Mouse (Mus musculus) heart, adult 2 months (tissue): ENCODE results near the gene Arl13a.

Experiments
- CTCF ChIP-seq: fragments of 200-600 bp; IDR thresholded peaks from 2 replicates; pipeline ENCODE4 v1.8.1; 2022; ENCODE audit warnings: antibody characterized with exemption, mild to moderate bottlenecking, moderate library complexity
- EP300 ChIP-seq: fragments of 200-500 bp; IDR thresholded peaks from 2 replicates; pipeline ENCODE4 v1.6.1; 2011; ENCODE audit warnings: low read depth, low read length, control low read depth; ENCODE audit not compliant: insufficient read depth
- POLR2A ChIP-seq: fragments of 200-500 bp; IDR thresholded peaks from 2 replicates; pipeline ENCODE4 v1.6.1; 2011; ENCODE audit warnings: mild to moderate bottlenecking, low read depth, low read length, control low read depth; ENCODE audit not compliant: insufficient read depth

- TF ChIP-seq CTCF (no peak), POLR2A (no peak), EP300 (no peak)
Observed at GRCm38 (mm10) chrX:134162826-134163225, 24.5 kb upstream of the Arl13a start.
